Mouse (Mus musculus) adrenal gland, postnatal 14 days (tissue): ENCODE results near the gene Rpl36al. TPM values are rescaled to one million over a fixed set of nuclear protein-coding genes. Genes with fewer than 3 reads are reported as not detected.

ENCODE experiments used
- DNase-seq: peaks from one replicate; pipeline ENCODE4 v3.0.0; 2021; ENCODE audit warnings: mixed read lengths
- microRNA-seq, 2 experiments: library from miRNA; unstranded; fragments of <30 nt; microRNA quantifications; one replicate each; pipeline ENCODE4 v1.2.0; 2021
- total RNA-seq: library from RNA; stranded (reverse); gene quantifications from 2 replicates; pipeline ENCODE4 v1.2.3, GENCODE M21; 2021

Rpl36al gene
- total RNA-seq, 1 experiment from 2014 or later, result 575 TPM

DNA sequence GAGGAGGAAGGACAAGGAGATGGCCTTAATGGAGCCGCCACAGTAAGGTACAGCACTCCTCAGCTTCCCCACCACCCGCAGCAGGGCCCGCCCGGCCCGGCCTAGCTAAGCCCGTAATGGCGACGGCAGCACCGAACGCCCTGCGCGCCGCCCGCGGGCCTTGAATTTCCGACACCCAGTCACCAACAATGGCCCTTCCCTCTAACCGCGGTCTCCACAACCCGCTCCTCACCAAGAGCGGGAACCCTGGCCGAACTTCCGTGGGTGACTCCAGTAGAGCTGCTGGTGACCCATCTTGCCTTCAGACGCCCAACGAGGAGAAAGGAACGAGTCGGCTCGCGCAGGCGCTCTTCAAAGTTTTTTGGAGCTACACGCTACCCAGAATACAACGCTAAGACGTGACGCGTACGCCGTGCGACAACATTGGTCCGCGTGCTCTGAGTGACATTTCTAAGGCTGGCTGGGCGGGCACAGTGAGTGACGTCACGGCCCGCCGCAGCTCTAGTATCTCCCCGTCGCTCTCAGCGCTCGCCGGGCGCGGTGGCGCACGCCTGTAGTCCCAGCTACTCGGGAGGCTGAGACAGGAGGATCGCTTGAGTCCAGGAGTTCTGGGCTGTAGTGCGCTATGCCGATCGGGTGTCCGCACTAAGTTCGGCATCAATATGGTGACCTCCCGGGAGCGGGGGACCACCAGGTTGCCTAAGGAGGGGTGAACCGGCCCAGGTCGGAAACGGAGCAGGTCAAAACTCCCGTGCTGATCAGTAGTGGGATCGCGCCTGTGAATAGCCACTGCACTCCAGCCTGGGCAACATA is 24.9 kb downstream of the Rpl36al start, which contains the start of gene Rps29:
Gene Rps29 (minus strand): TSS at position 422 of the 813 bp plus-strand sequence.
- peak; percentile 97 for DNase-seq

DNA sequence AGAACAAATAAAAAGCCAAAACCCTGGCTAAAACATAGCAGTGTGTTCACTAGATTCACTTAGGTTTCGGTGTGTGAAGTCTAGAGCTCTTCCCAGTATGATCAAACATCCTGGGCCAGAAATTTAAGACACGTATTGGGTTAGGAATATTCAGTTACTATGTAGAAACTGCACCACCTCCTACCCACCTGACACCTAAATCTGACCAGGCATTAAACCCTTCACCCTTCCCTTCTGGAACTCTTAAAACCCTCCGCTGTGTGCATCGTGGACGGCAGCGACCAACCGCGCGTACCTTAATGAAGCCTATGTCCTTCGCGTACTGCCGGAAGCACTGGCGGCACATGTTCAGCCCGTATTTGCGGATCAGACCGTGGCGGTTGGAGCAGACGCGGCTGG is 25.5 kb downstream of the Rpl36al start:
- DNase-seq, result no peak

DNA sequence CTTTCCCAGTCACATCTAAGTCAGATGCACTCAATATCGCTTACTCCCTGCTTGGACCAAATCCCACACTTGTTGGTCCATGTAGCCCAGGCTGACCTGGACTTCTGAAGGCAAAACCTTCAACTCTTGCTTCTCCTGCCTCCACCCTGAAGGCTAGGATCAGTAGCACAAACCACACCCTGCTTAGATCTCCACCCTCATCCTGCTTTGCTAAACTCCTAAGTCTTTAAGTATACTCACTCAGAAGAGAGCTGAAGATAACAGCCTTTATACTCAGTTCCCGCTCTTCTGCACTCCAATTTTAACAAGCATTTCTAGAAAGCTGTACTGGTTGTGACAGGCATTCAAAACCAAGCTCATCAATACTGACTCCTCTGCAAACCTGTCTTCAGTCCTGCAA is 26.8 kb downstream of the Rpl36al start:
- no peak for DNase-seq

DNA sequence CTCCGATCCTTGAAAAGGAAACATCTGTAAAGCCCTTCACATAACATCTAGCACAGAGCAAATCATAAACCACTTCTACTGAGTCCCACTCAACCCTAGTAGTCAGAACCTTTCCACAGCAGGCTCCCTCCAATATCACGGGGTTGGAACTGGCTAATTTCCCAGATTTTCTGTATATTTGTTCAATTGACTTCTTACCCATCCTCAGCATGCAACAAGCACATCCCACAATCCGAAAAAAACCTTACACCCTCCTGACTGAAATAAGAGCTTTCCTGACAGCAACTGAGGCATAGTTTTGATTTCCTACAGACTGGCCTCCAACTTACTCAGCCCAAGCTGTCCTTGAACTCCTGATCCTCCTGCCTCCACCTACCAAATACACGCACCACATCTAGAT is 27.4 kb downstream of the Rpl36al start:
- DNase-seq, result no peak

DNA sequence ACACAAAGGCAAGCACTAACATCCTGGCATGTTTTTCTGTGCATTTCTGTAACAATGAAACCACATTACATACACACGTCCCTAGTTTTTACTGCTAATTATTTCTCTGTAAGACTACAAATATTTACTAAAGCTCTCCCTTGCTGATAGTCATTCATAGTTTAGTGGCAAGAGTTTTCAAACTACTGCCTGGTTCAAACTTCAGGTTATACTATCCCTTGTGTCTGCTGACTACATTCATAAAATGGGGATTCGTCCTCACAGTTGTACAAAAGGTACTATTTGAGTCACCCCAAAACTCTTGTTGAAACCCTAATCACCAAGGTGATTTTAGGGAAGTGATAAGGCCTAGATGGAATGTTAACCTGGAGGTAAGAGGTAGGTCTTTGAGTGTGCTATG is 28.0 kb downstream of the Rpl36al start:
- no peak for DNase-seq

DNA sequence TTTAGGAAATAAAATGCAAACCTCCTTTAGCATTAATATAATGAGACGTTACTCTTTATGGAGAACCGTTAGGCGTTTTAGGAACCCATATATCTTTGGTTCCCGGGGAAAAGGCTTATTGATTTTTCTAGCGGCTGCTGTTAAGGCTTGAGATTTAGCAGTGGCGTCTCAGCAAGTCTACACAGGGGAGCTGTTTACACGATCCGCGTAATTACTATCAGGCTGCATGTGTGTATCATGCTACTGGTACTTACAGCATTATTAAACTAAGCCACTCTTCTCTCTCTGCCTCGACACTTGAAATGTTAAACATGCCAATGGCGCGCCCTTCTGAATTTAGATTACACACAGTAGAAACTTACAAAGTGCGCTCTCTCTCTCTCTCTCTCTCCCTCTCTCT is 33.8 kb downstream of the Rpl36al start:
- DNase-seq, result no peak

DNA sequence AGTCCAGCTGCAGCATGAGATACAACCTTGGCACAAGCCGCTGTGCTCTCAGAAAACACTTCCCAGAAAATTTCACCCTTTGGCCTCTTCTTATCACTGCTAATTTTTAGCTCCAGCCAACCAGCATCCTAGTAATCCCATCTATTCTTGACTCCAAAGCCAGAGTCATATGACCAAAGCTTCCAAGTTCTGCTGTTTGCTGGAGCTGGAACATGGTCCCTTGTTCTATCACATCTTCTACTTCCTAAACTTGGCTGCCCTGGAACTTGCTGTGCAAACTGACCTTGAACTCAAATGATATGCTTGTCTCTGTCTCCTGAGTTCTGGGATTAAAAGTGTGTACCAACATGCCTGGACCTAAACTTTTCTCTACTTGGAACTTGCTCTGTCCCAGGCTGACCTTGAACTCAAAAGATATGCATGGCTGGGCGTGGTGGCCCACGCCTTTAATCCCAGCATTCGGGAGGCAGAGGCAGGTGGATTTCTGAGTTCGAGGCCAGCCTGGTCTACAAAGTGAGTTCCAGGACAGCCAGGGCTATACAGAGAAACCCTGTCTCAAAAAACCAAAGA is 36.6 kb downstream of the Rpl36al start:
- no peak for DNase-seq

DNA sequence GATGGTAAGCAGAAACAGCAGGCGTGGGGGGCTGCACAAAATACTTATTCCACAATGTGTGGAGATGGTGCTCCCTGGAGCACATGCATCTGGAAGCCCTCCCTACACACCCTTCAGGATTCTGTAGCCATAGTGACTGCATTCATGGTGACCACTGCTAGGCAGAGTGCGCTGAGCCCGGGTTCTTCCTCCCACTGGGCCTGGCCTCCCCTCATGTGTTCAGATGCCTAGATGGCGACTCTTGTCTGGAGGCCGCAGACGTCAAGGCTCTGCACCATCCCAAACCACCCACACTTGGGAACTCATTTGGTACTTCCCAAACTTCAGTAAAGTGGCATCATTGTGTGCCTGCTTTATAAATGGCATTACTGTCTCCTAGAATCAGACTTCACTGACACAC is 40.4 kb downstream of the Rpl36al start:
- no peak for DNase-seq

DNA sequence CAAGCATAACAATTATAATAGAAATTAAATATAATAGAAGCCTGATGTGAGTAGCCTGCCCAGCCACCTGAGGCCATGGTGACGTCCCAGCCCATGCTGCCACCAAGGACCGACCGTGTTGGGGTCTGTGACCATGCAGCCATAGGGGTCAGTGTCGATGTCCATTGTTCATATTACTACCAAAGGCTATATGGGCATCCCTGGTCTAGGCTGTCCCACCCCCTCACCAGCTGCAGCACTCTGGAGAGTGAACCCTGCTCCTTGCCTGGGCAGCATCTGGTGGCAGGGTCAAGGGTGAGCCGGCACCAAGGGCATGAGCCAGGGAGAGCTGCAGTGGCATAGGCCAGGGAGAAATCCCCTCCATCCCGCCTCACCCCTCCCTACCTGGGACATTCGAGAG is 44.0 kb downstream of the Rpl36al start:
- DNase-seq, result no peak

DNA sequence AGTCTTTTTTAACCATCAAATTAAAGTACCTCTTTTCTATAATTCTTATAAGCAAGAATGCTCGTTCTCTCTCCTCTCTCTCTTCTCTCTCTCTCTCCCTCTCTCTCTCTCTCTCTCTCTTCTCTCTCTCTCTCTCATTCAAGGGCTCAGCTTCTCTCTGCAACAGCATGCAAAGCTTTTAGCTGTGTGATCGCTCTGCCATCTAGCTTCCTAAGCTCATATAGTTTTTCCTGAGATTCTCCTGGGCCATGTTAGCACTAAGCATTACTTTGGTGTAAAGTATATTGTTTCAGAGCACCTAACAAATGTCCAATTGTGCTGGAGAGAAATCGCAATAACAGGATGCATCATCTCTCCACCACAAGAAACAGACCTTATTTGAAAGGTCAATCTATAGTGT is 44.7 kb downstream of the Rpl36al start:
- DNase-seq, result no peak

Small RNAs within 50 kb of the gene (microRNA-seq; reads per million reads assigned to microRNA genes)
- gene Gm47287 (0 reads per million in 2 experiments), gene Gm47295 (4.9 to 6.8 reads per million in 2 experiments)

Other genes with a start within 250 kb of the Rpl36al start
- 1,456 and 1,768 TPM in 2 replicates for gene Rps29, start 24.9 kb downstream of the Rpl36al start, total RNA-seq
- gene Lrr1, start 15.3 kb downstream of the Rpl36al start, total RNA-seq, result 1.3 and 2.3 TPM in 2 replicates
- 43.6 and 53.0 TPM in 2 replicates for gene Mgat2, start 74 bp upstream of the Rpl36al start, total RNA-seq
- gene Gm49383, start 13.0 kb upstream of the Rpl36al start, total RNA-seq, result 6.2 and 7.2 TPM in 2 replicates
- 1.0 and 1.7 TPM in 2 replicates for gene Dnaaf2, start 14.3 kb upstream of the Rpl36al start, total RNA-seq
- 3.9 and 4.4 TPM in 2 replicates for gene Gm49384, start 20.2 kb upstream of the Rpl36al start, total RNA-seq
- gene Pole2, start 44.1 kb upstream of the Rpl36al start, total RNA-seq, result 5.3 and 5.7 TPM in 2 replicates
- 7.8 and 10.0 TPM in 2 replicates for gene Klhdc1, start 57.1 kb upstream of the Rpl36al start, total RNA-seq
- gene Klhdc2, start 112.6 kb upstream of the Rpl36al start, total RNA-seq, result 55.6 and 67.7 TPM in 2 replicates
- 39.1 and 45.4 TPM in 2 replicates for gene Nemf, start 173.1 kb upstream of the Rpl36al start, total RNA-seq
- gene Arf6, start 188.1 kb upstream of the Rpl36al start, total RNA-seq, result 111 and 117 TPM in 2 replicates
- gene Gm9887, start 188.4 kb upstream of the Rpl36al start, total RNA-seq, result 1.2 TPM in 1 of 2 replicates, not detected in the other